ENCODE assay signal across 12 mouse cellular contexts in the genomic region with DNA sequence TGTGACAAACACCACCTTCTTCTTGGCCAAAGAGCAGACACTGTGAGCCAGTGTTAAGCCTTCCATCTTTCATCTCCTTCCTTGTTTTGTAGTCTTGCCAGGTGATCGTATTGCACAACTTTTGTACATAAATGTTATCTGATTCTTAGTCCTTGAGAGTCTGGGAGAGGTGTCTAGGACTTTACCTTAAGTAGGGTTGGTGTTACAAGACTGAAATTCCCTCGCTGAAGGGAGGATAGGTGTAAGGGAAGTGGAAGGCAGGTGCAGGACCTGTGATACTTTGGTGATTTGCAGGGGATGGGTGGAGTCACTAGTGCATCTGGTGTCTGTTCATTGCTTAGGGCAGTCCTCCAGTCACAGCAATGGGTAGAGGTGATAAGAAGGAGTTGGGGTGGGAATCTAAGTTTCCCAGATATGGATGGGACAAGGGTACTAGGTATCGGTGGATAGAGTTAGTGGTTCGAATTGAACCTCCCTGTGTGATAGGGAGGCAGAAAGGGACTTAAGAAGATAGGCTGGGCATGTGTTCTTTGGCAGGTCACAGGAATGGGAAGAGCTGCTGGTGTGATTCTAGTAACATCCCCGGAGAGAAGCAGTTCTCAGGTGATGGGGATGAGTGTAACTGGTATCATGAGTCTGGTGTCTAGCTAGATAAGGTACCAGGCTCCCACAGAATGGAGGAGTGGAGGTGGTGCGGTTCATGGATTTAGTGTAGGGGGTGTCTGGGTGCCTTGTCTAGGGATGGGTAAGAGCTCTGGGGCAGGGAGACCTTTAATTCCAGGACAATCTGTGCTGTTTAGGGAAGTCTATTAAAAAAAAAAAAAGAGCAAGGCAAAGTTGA. TPM values are rescaled to one million over a fixed set of nuclear protein-coding genes. Genes with fewer than 3 reads are reported as not detected.
DNase-seq lines count a peak whose midpoint lies in the region; ATAC-seq and TF ChIP-seq lines count a peak whose summit lies in the region.
"Had no signal": no experiment of that assay in that cellular context is flagged by ENCODE, and none has a peak within 500 bp of the region (broad histone marks: within the 10 kb centered on the region; RNA-seq: fewer than 3 reads in every experiment).

No protein-coding gene starts in this region.

- ATAC-seq in embryonic facial prominence, embryonic 12.5 days (ENCODE audit: insufficient number of reproducible peaks, insufficient read depth, low FRiP score, low TSS enrichment) = peak; percentile 47; the same call in 1 of the 2 replicates
- ATAC-seq in lung, embryonic 15.5 days (ENCODE audit: borderline replicate concordance, extremely low read depth, low FRiP score, low TSS enrichment) = peak; percentile 49; the same call in 1 of the 2 replicates
- peak; percentile 52 for ATAC-seq in limb, embryonic 13.5 days (ENCODE audit: low FRiP score, low read depth)
- ATAC-seq in midbrain, postnatal 0 days (ENCODE audit: low FRiP score) = peak; percentile 43; the same call in 1 of the 2 replicates
- ATAC-seq: activated CD4-positive, CD25-positive, alpha-beta regulatory T cell, adult 4 months had no signal

- intact Hi-C loops in left cerebral cortex, postnatal 25 days (cut with DNase I) = loop anchor here (10.0 kb wide), 1 partner anchor 575 kb away; no protein-coding TSS in a partner anchor

- no peak for TF ChIP-seq CTCF in lung, adult 2 months (IDR thresholded peaks at IDR 0.05; ENCODE audit: insufficient read depth, low read length)
- TF ChIP-seq CTCF in midbrain, postnatal 0 days (IDR thresholded peaks at IDR 0.05) = no peak

- no peak overlapping the region for H3K4me2 ChIP-seq in embryonic facial prominence, embryonic 12.5 days (replicated peaks)
- H3K4me2 ChIP-seq in lung, embryonic 15.5 days = no peak overlapping the region
- no peak overlapping the region for H3K4me2 ChIP-seq in limb, embryonic 13.5 days (replicated peaks)
- no peak overlapping the region for H3K4me2 ChIP-seq in midbrain, postnatal 0 days (ENCODE audit: low read depth, low read length, poor library complexity, severe bottlenecking)

- H3K9ac ChIP-seq in embryonic facial prominence, embryonic 12.5 days = no peak overlapping the region
- no peak overlapping the region for H3K9ac ChIP-seq in lung, embryonic 15.5 days
- no peak overlapping the region for H3K9ac ChIP-seq in limb, embryonic 13.5 days
- no peak overlapping the region for H3K9ac ChIP-seq in midbrain, postnatal 0 days (replicated peaks; ENCODE audit: low read length, poor library complexity, severe bottlenecking)

- no peaks in the 10 kb centered on the region for H3K4me1 ChIP-seq in embryonic facial prominence, embryonic 12.5 days
- H3K4me1 ChIP-seq in embryonic facial prominence, embryonic 10.5 days = no peaks in the 10 kb centered on the region
- H3K4me1 ChIP-seq in lung, embryonic 15.5 days = no peaks in the 10 kb centered on the region
- no peaks in the 10 kb centered on the region for H3K4me1 ChIP-seq in lung, adult 2 months (ENCODE audit: control insufficient read depth, insufficient read depth, low read length)
- no peaks in the 10 kb centered on the region for H3K4me1 ChIP-seq in limb, embryonic 13.5 days
- no peaks in the 10 kb centered on the region for H3K4me1 ChIP-seq in midbrain, postnatal 0 days (ENCODE audit: insufficient read depth, low read length)
- H3K4me1 ChIP-seq: megakaryocyte, embryonic 14.5 days had no signal

- 80% methylated on average over 6 of the region's 6 CpGs for WGBS in embryonic facial prominence, embryonic 12.5 days
- 82% methylated on average over 6 of the region's 6 CpGs for WGBS in embryonic facial prominence, embryonic 10.5 days
- WGBS in lung, embryonic 15.5 days = 68% methylated on average over 6 of the region's 6 CpGs
- 74% methylated on average over 6 of the region's 6 CpGs for WGBS in lung, adult 2 months
- WGBS in limb, embryonic 13.5 days = 79% methylated on average over 6 of the region's 6 CpGs
- 79% methylated on average over 6 of the region's 6 CpGs for WGBS in midbrain, postnatal 0 days

- no peak for TF ChIP-seq POLR2A in lung, adult 2 months (IDR thresholded peaks at IDR 0.05; ENCODE audit: borderline replicate concordance, extremely low read depth, low read depth, low read length)

- no peaks in the 10 kb centered on the region for H3K9me3 ChIP-seq in embryonic facial prominence, embryonic 12.5 days
- H3K9me3 ChIP-seq in embryonic facial prominence, embryonic 10.5 days = peaks cover 7% of the 10 kb centered on the region
- peaks cover 4% of the 10 kb centered on the region; the same call in 1 of the 2 replicates for H3K9me3 ChIP-seq in lung, embryonic 15.5 days
- H3K9me3 ChIP-seq in limb, embryonic 13.5 days = peaks cover 6% of the 10 kb centered on the region; the same call in 1 of the 2 replicates
- H3K9me3 ChIP-seq in midbrain, postnatal 0 days (ENCODE audit: low read length) = peaks cover 19% of the 10 kb centered on the region

- no peaks in the 10 kb centered on the region for H3K36me3 ChIP-seq in embryonic facial prominence, embryonic 12.5 days
- no peaks in the 10 kb centered on the region for H3K36me3 ChIP-seq in embryonic facial prominence, embryonic 10.5 days (replicated peaks)
- H3K36me3 ChIP-seq in lung, embryonic 15.5 days = no peaks in the 10 kb centered on the region
- H3K36me3 ChIP-seq in limb, embryonic 13.5 days = no peaks in the 10 kb centered on the region
- H3K36me3 ChIP-seq in midbrain, postnatal 0 days (ENCODE audit: insufficient read depth, low read length) = no peaks in the 10 kb centered on the region

- H3K27me3 ChIP-seq in embryonic facial prominence, embryonic 12.5 days = no peaks in the 10 kb centered on the region
- no peaks in the 10 kb centered on the region for H3K27me3 ChIP-seq in embryonic facial prominence, embryonic 10.5 days (replicated peaks; ENCODE audit: low read depth, poor library complexity, severe bottlenecking)
- H3K27me3 ChIP-seq in lung, embryonic 15.5 days = no peaks in the 10 kb centered on the region
- H3K27me3 ChIP-seq in limb, embryonic 13.5 days = no peaks in the 10 kb centered on the region
- no peaks in the 10 kb centered on the region for H3K27me3 ChIP-seq in midbrain, postnatal 0 days (ENCODE audit: insufficient read depth, low read length)
- H3K27me3 ChIP-seq: megakaryocyte, embryonic 14.5 days had no signal

- no peak for DNase-seq in embryonic facial prominence, embryonic 10.5 days (ENCODE audit: low spot score)
- no peak for DNase-seq in lung, adult 2 months
- DNase-seq in midbrain, postnatal 0 days (ENCODE audit: low spot score) = no peak
- DNase-seq in embryo, embryonic 10 days (ENCODE audit: low spot score) = no peak
- no peak for DNase-seq in left cerebral cortex, postnatal 25 days (ENCODE audit: low spot score in 2 of 2)
- DNase-seq: kidney, postnatal 36 days had no signal

- H3K4me3 ChIP-seq in embryonic facial prominence, embryonic 12.5 days = no peak overlapping the region
- no peak overlapping the region for H3K4me3 ChIP-seq in embryonic facial prominence, embryonic 10.5 days
- H3K4me3 ChIP-seq in lung, embryonic 15.5 days = no peak overlapping the region
- no peak overlapping the region for H3K4me3 ChIP-seq in lung, adult 2 months (replicated peaks; ENCODE audit: extremely low read depth, low read depth, low read length)
- no peak overlapping the region for H3K4me3 ChIP-seq in limb, embryonic 13.5 days
- H3K4me3 ChIP-seq in midbrain, postnatal 0 days (ENCODE audit: low read depth, low read length) = no peak overlapping the region
- H3K4me3 ChIP-seq: left cerebral cortex, adult 2 months; megakaryocyte, embryonic 14.5 days had no signal

- H3K27ac ChIP-seq in embryonic facial prominence, embryonic 12.5 days = no peak overlapping the region
- H3K27ac ChIP-seq in embryonic facial prominence, embryonic 10.5 days (replicated peaks) = no peak overlapping the region
- H3K27ac ChIP-seq in lung, embryonic 15.5 days = no peak overlapping the region
- no peak overlapping the region for H3K27ac ChIP-seq in limb, embryonic 13.5 days
- no peak overlapping the region for H3K27ac ChIP-seq in midbrain, postnatal 0 days (ENCODE audit: low read depth, low read length)
- H3K27ac ChIP-seq: left cerebral cortex, adult 2 months had no signal

RNA-seq across cellular contexts. Expression of gene Abcg2, which starts 25.8 kb away (rescaled TPM):
- 54.2 and 61.9 TPM in 2 replicates for polyA plus RNA-seq in embryonic facial prominence, embryonic 12.5 days (2016; fragmentation: Nextera tagmentation; extraction: Ambion mirVana)
- polyA plus RNA-seq in embryonic facial prominence, embryonic 10.5 days (2016; fragmentation: Nextera tagmentation; extraction: Ambion mirVana) = 52.0 and 58.0 TPM in 2 replicates
- 56.9 and 57.4 TPM in 2 replicates for polyA plus RNA-seq in lung, embryonic 15.5 days (2015; fragmentation: Nextera tagmentation; extraction: Ambion mirVana)
- polyA plus RNA-seq in lung, adult 2 months (2012; rRNA removed) = 6.5 and 10.9 TPM in 2 replicates
- polyA plus RNA-seq in limb, embryonic 13.5 days (2015; fragmentation: Nextera tagmentation; extraction: Ambion mirVana) = 53.3 and 55.3 TPM in 2 replicates
- 25.2 and 27.4 TPM in 2 replicates for total RNA-seq in midbrain, postnatal 0 days (2014; rRNA removed)
- 28.6 and 29.0 TPM in 2 replicates for polyA plus RNA-seq in midbrain, postnatal 0 days (2015; fragmentation: Nextera tagmentation; extraction: Ambion mirVana)
- 10 to 100 TPM; 21.1 to 23.2 TPM for total RNA-seq in left cerebral cortex, postnatal 25 days (2021)
